Mouse (Mus musculus) forebrain, embryonic 16.5 days (tissue): ENCODE data around the gene Zfp410. TPM values are rescaled to one million over a fixed set of nuclear protein-coding genes. Genes with fewer than 3 reads are reported as not detected.

ENCODE experiments used
- ATAC-seq: fragments of 200-750 bp; cut with Nextera tagmentation; 2 replicates; pipeline ENCODE4 v1.8.0; 2017; ENCODE audit warnings: mild to moderate bottlenecking, moderate library complexity
- H3K27ac ChIP-seq: fragments of 300-500 bp; sonication (generic); 2 replicates; pipeline ENCODE4 v1.5.1; 2014; ENCODE audit warnings: low read length, control low read depth
- H3K27me3 ChIP-seq: fragments of 300-500 bp; sonication (generic); replicated peaks from 2 replicates; pipeline ENCODE4 v1.6.1; 2014; ENCODE audit warnings: low read length; ENCODE audit not compliant: control insufficient read depth, insufficient read depth
- H3K36me3 ChIP-seq: fragments of 300-500 bp; sonication (generic); 2 replicates; pipeline ENCODE4 v1.6.1; 2014; ENCODE audit not compliant: control insufficient read depth, insufficient read depth
- H3K4me1 ChIP-seq: fragments of 300-500 bp; sonication (generic); replicated peaks from 2 replicates; pipeline ENCODE4 v1.6.1; 2014; ENCODE audit warnings: low read length; ENCODE audit not compliant: control insufficient read depth, insufficient read depth
- H3K4me2 ChIP-seq: fragments of 300-500 bp; sonication (generic); 2 replicates; pipeline ENCODE4 v1.6.1; 2014; ENCODE audit warnings: mild to moderate bottlenecking, low read length, control low read depth
- H3K4me3 ChIP-seq: fragments of 300-500 bp; sonication (generic); replicated peaks from 2 replicates; pipeline ENCODE4 v1.5.1; 2014; ENCODE audit warnings: mild to moderate bottlenecking, low read length, control low read depth
- H3K9ac ChIP-seq: fragments of 300-500 bp; sonication (generic); replicated peaks from 2 replicates; pipeline ENCODE4 v1.6.1; 2014; ENCODE audit warnings: low read depth, low read length, control low read depth
- H3K9me3 ChIP-seq: fragments of 300-500 bp; sonication (generic); 2 replicates; pipeline ENCODE4 v1.6.1; 2016; ENCODE audit warnings: low read length; ENCODE audit not compliant: control insufficient read depth
- WGBS: fragments of 180-500 bp; shearing (Covaris S2); extraction: QIAGEN DNeasy Blood & Tissue Kit; methylation state at CpG from one replicate; pipeline ENCODE4 v1.1.7; 2014; 5-methylcytosine and 5-hydroxymethylcytosine counted together
- polyA plus RNA-seq: library from polyadenylated mRNA; unstranded; fragments of >200 nt; fragmentation: Nextera tagmentation; extraction: Ambion mirVana; gene quantifications from 2 replicates; pipeline ENCODE4 v1.2.1, GENCODE M21; 2015

Gene Zfp410
- polyA plus RNA-seq, 1 experiment from 2014 or later, result 87.9 TPM

- Histone ChIP-seq H3K4me3 (no peak overlapping the region), H3K4me2 (no peak overlapping the region), H3K27me3 (no peaks in the 10 kb centered on the region), H3K36me3 (peaks cover 52% of the 10 kb centered on the region), H3K9me3 (no peaks in the 10 kb centered on the region), H3K4me1 (no peaks in the 10 kb centered on the region), H3K27ac (no peak overlapping the region), H3K9ac (no peak overlapping the region)
- ATAC-seq, result no peak
- 95% methylated on average over 5 of the region's 5 CpGs for WGBS
Measured at GRCm38 (mm10) chr12:84371647-84372046, 55.0 kb downstream of the Zfp410 start.

GRCm38 (mm10) chr12:84373831-84374481 is 57.3 kb downstream of the Zfp410 start:
- ATAC-seq, result no peak
- H3K27me3 ChIP-seq, result no peaks in the 10 kb centered on the region
- 86% methylated on average over 6 of the region's 6 CpGs for WGBS
- no peak overlapping the region for H3K9ac ChIP-seq
- peaks cover 38% of the 10 kb centered on the region for H3K36me3 ChIP-seq
- H3K4me1 ChIP-seq, result no peaks in the 10 kb centered on the region
- H3K4me3 ChIP-seq, result no peak overlapping the region
- no peak overlapping the region for H3K4me2 ChIP-seq
- no peaks in the 10 kb centered on the region for H3K9me3 ChIP-seq
- H3K27ac ChIP-seq, result no peak overlapping the region

- Histone ChIP-seq H3K4me3 (no peak overlapping the region), H3K36me3 (no peaks in the 10 kb centered on the region), H3K9ac (no peak overlapping the region), H3K27me3 (no peaks in the 10 kb centered on the region), H3K4me1 (no peaks in the 10 kb centered on the region; the same call in 1 of the 2 replicates), H3K27ac (no peak overlapping the region), H3K9me3 (no peaks in the 10 kb centered on the region), H3K4me2 (no peak overlapping the region)
- WGBS, result 88% methylated on average over 4 of the region's 4 CpGs
- no peak for ATAC-seq
Measured at GRCm38 (mm10) chr12:84382369-84382768, 65.7 kb downstream of the Zfp410 start.

GRCm38 (mm10) chr12:84384644-84385081 is 68.0 kb downstream of the Zfp410 start:
- Histone ChIP-seq H3K4me1 (no peaks in the 10 kb centered on the region; the same call in 1 of the 2 replicates), H3K9me3 (no peaks in the 10 kb centered on the region), H3K27ac (no peak overlapping the region), H3K36me3 (no peaks in the 10 kb centered on the region), H3K9ac (no peak overlapping the region), H3K4me2 (no peak overlapping the region), H3K27me3 (no peaks in the 10 kb centered on the region), H3K4me3 (no peak overlapping the region)
- WGBS, result 62% methylated on average over 5 of the region's 5 CpGs
- ATAC-seq, result no peak

- no peak overlapping the region for H3K27ac ChIP-seq
- H3K9me3 ChIP-seq, result no peaks in the 10 kb centered on the region
- H3K36me3 ChIP-seq, result no peaks in the 10 kb centered on the region
- no peak overlapping the region for H3K9ac ChIP-seq
- no peak overlapping the region for H3K4me3 ChIP-seq
- no peak for ATAC-seq
- H3K27me3 ChIP-seq, result no peaks in the 10 kb centered on the region
- 93% methylated on average over 4 of the region's 4 CpGs for WGBS
- no peak overlapping the region for H3K4me2 ChIP-seq
- no peaks in the 10 kb centered on the region; the same call in 1 of the 2 replicates for H3K4me1 ChIP-seq
Measured at GRCm38 (mm10) chr12:84385408-84385807, 68.8 kb downstream of the Zfp410 start.

- Histone ChIP-seq H3K9ac (no peak overlapping the region), H3K4me2 (no peak overlapping the region), H3K4me3 (no peak overlapping the region), H3K27me3 (no peaks in the 10 kb centered on the region), H3K4me1 (no peaks in the 10 kb centered on the region; the same call in 1 of the 2 replicates), H3K27ac (no peak overlapping the region), H3K9me3 (no peaks in the 10 kb centered on the region), H3K36me3 (no peaks in the 10 kb centered on the region)
- ATAC-seq, result no peak
- WGBS, result 85% methylated on average over 8 of the region's 8 CpGs
Measured at GRCm38 (mm10) chr12:84388097-84388496, 71.4 kb downstream of the Zfp410 start.

- ATAC-seq, result no peak
Measured at GRCm38 (mm10) chr12:84388774-84389400, 72.2 kb downstream of the Zfp410 start.

GRCm38 (mm10) chr12:84390336-84390735 is 73.7 kb downstream of the Zfp410 start:
- H3K4me2 ChIP-seq, result no peak overlapping the region
- no peaks in the 10 kb centered on the region for H3K36me3 ChIP-seq
- no peaks in the 10 kb centered on the region for H3K27me3 ChIP-seq
- H3K9me3 ChIP-seq, result no peaks in the 10 kb centered on the region
- H3K4me1 ChIP-seq, result no peaks in the 10 kb centered on the region
- H3K9ac ChIP-seq, result no peak overlapping the region
- H3K4me3 ChIP-seq, result no peak overlapping the region
- ATAC-seq, result no peak
- WGBS, result 90% methylated on average over 6 of the region's 6 CpGs
- H3K27ac ChIP-seq, result no peak overlapping the region

More at GRCm38 (mm10) chr12:84388774-84389400, 72.2 kb downstream of the Zfp410 start:
- no peak overlapping the region for H3K4me3 ChIP-seq
- no peaks in the 10 kb centered on the region for H3K27me3 ChIP-seq
- 79% methylated on average over 14 of the region's 14 CpGs for WGBS
- no peaks in the 10 kb centered on the region; the same call in 1 of the 2 replicates for H3K4me1 ChIP-seq
- H3K4me2 ChIP-seq, result no peak overlapping the region
- H3K36me3 ChIP-seq, result no peaks in the 10 kb centered on the region
- no peak overlapping the region for H3K9ac ChIP-seq
- H3K9me3 ChIP-seq, result no peaks in the 10 kb centered on the region
- H3K27ac ChIP-seq, result no peak overlapping the region

GRCm38 (mm10) chr12:84392681-84393080 is 76.0 kb downstream of the Zfp410 start:
- ATAC-seq, result no peak

More at GRCm38 (mm10) chr12:84392681-84393080, 76.0 kb downstream of the Zfp410 start:
- Histone ChIP-seq H3K4me2 (no peak overlapping the region), H3K4me1 (no peaks in the 10 kb centered on the region), H3K27me3 (no peaks in the 10 kb centered on the region), H3K27ac (no peak overlapping the region), H3K9me3 (no peaks in the 10 kb centered on the region), H3K4me3 (no peak overlapping the region), H3K9ac (no peak overlapping the region), H3K36me3 (no peaks in the 10 kb centered on the region)
- 96% methylated on average over 4 of the region's 4 CpGs for WGBS
